Mouse (Mus musculus): Measurements from ENCODE around the gene Pttg1ip. TPM values are rescaled to one million over a fixed set of nuclear protein-coding genes. Genes with fewer than 3 reads are reported as not detected.
A peak's percentile ranks its signal among the peaks of the same experiment; 100 is the strongest.

Gene Pttg1ip
- total RNA-seq, 1 experiment from 2014 or later, result 79.9 TPM

- no peak for ATAC-seq (replicated peaks; ENCODE audit: insufficient number of reproducible peaks, low FRiP score, low TSS enrichment, poor library complexity, severe bottlenecking)
These were observed 20.0 kb upstream of the Pttg1ip start for GRCm38 (mm10) chr10:77561508-77561907.

GRCm38 (mm10) chr10:77565005-77565404 lies 16.5 kb upstream of the Pttg1ip start:
- ATAC-seq (replicated peaks; ENCODE audit: insufficient number of reproducible peaks, low FRiP score, low TSS enrichment, poor library complexity, severe bottlenecking), result no peak

- ATAC-seq (replicated peaks; ENCODE audit: insufficient number of reproducible peaks, low FRiP score, low TSS enrichment, poor library complexity, severe bottlenecking), result peak; percentile 32
These were observed 14.9 kb upstream of the Pttg1ip start for GRCm38 (mm10) chr10:77566651-77567050.

GRCm38 (mm10) chr10:77569481-77569880 lies 12.0 kb upstream of the Pttg1ip start:
- no peak for ATAC-seq (replicated peaks; ENCODE audit: insufficient number of reproducible peaks, low FRiP score, low TSS enrichment, poor library complexity, severe bottlenecking)

GRCm38 (mm10) chr10:77569973-77570658 lies 11.4 kb upstream of the Pttg1ip start:
- no peak for ATAC-seq (replicated peaks; ENCODE audit: insufficient number of reproducible peaks, low FRiP score, low TSS enrichment, poor library complexity, severe bottlenecking)

GRCm38 (mm10) chr10:77572225-77572624 lies 9.3 kb upstream of the Pttg1ip start:
- no peak for ATAC-seq (replicated peaks; ENCODE audit: insufficient number of reproducible peaks, low FRiP score, low TSS enrichment, poor library complexity, severe bottlenecking)

GRCm38 (mm10) chr10:77573162-77573561 lies 8.4 kb upstream of the Pttg1ip start:
- ATAC-seq (replicated peaks; ENCODE audit: insufficient number of reproducible peaks, low FRiP score, low TSS enrichment, poor library complexity, severe bottlenecking), result no peak

GRCm38 (mm10) chr10:77580027-77580920 lies 1.2 kb upstream of the Pttg1ip start:
- no peak for ATAC-seq (replicated peaks; ENCODE audit: insufficient number of reproducible peaks, low FRiP score, low TSS enrichment, poor library complexity, severe bottlenecking)

- ATAC-seq (replicated peaks; ENCODE audit: insufficient number of reproducible peaks, low FRiP score, low TSS enrichment, poor library complexity, severe bottlenecking), result no peak
These were observed 505 bp upstream of the Pttg1ip start for GRCm38 (mm10) chr10:77581023-77581407.

- no peak for ATAC-seq (replicated peaks; ENCODE audit: insufficient number of reproducible peaks, low FRiP score, low TSS enrichment, poor library complexity, severe bottlenecking)
These were observed 732 bp downstream of the Pttg1ip start for GRCm38 (mm10) chr10:77582285-77582618.

- ATAC-seq (replicated peaks; ENCODE audit: insufficient number of reproducible peaks, low FRiP score, low TSS enrichment, poor library complexity, severe bottlenecking), result no peak
These were observed 2.4 kb downstream of the Pttg1ip start for GRCm38 (mm10) chr10:77583795-77584422.

- no peak for ATAC-seq (replicated peaks; ENCODE audit: insufficient number of reproducible peaks, low FRiP score, low TSS enrichment, poor library complexity, severe bottlenecking)
These were observed 5.1 kb downstream of the Pttg1ip start for GRCm38 (mm10) chr10:77586637-77587036.

- ATAC-seq (replicated peaks; ENCODE audit: insufficient number of reproducible peaks, low FRiP score, low TSS enrichment, poor library complexity, severe bottlenecking), result no peak
These were observed 5.7 kb downstream of the Pttg1ip start for GRCm38 (mm10) chr10:77587091-77587775.

- ATAC-seq (replicated peaks; ENCODE audit: insufficient number of reproducible peaks, low FRiP score, low TSS enrichment, poor library complexity, severe bottlenecking), result no peak
These were observed 6.5 kb downstream of the Pttg1ip start for GRCm38 (mm10) chr10:77588036-77588435.

- ATAC-seq (replicated peaks; ENCODE audit: insufficient number of reproducible peaks, low FRiP score, low TSS enrichment, poor library complexity, severe bottlenecking), result 0 out of 2 replicates have a peak, but pooled peaks have one; percentile 11
These were observed 7.6 kb downstream of the Pttg1ip start for GRCm38 (mm10) chr10:77589117-77589516.

GRCm38 (mm10) chr10:77589749-77590148 lies 8.2 kb downstream of the Pttg1ip start:
- no peak for ATAC-seq (replicated peaks; ENCODE audit: insufficient number of reproducible peaks, low FRiP score, low TSS enrichment, poor library complexity, severe bottlenecking)

- ATAC-seq (replicated peaks; ENCODE audit: insufficient number of reproducible peaks, low FRiP score, low TSS enrichment, poor library complexity, severe bottlenecking), result peak; percentile 76
These were observed 9.3 kb downstream of the Pttg1ip start for GRCm38 (mm10) chr10:77590812-77591211.

GRCm38 (mm10) chr10:77591546-77591945 lies 10.0 kb downstream of the Pttg1ip start:
- no peak for ATAC-seq (replicated peaks; ENCODE audit: insufficient number of reproducible peaks, low FRiP score, low TSS enrichment, poor library complexity, severe bottlenecking)

- ATAC-seq (replicated peaks; ENCODE audit: insufficient number of reproducible peaks, low FRiP score, low TSS enrichment, poor library complexity, severe bottlenecking), result no peak
These were observed 14.5 kb downstream of the Pttg1ip start for GRCm38 (mm10) chr10:77596060-77596459.
